Mouse (Mus musculus): ENCODE results near the gene Asap2. TPM values are rescaled to one million over a fixed set of nuclear protein-coding genes. Genes with fewer than 3 reads are reported as not detected.

Gene Asap2
- polyA plus RNA-seq, 1 experiment = 13.4 TPM

DNA sequence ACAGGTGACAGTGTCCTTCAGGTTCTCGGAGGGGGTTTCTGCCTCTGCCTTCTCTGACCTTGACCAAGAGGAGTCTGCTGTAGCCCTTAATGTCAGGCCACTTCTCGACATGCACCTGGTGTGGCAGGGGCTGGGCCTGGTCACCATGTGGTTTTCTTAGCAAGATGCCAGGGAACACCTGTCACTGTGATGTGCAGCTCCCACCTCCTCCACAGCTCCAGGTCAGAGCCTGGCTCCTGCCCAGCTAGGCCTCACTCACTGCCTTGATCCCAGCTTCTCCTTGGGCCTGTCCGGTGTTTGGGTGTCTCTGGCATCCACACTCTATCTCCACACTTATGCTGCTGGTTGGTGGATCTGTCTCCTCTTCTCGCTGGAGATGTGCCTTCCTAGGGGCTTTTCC lies 142.8 kb downstream of the Asap2 start:
- DNase-seq (ENCODE audit: low read depth) = no peak

DNA sequence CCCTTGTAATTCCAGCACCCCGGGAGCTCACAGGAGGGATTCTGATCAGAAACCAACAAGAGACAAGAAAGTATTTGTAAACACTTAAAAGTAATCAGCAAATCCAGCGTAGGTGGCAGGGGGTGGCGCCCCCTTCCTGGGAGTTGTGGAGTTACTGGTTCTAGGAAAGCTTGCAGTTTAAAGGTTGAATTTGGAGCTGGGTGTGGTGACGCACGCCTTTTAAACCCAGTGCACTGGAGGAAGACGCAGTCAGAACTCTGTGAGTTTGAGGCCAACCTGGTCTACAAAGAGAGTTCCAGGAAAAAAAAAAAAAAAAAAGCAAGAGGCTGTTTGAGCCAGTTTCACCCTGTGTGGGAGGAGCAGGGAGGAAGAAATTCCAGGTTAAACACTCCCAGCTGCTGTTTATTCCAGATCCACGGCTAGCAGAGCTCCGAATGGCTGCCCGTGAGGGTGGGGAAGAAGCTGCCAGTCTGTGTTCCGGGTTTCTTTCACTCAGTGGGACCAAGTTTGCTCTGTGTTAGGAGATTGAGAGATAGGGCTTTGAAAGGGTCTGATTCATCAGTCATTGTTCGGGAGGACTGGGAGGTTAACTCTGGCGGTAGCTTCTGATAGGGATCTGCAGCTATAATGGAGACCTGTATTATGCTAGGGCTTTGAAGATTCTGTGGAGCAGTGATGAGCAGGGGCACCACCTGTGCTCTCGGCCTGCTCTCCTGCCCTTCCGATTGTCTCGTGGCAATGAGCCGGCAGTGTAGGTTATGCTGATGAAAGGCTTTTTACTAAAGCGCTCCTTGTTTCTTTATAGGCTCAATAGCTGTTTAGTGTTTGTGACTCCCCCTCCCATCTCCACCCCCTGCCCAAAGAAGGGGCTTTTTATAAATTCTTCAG lies 144.0 kb downstream of the Asap2 start:
- DNase-seq (ENCODE audit: low read depth) = no peak

DNA sequence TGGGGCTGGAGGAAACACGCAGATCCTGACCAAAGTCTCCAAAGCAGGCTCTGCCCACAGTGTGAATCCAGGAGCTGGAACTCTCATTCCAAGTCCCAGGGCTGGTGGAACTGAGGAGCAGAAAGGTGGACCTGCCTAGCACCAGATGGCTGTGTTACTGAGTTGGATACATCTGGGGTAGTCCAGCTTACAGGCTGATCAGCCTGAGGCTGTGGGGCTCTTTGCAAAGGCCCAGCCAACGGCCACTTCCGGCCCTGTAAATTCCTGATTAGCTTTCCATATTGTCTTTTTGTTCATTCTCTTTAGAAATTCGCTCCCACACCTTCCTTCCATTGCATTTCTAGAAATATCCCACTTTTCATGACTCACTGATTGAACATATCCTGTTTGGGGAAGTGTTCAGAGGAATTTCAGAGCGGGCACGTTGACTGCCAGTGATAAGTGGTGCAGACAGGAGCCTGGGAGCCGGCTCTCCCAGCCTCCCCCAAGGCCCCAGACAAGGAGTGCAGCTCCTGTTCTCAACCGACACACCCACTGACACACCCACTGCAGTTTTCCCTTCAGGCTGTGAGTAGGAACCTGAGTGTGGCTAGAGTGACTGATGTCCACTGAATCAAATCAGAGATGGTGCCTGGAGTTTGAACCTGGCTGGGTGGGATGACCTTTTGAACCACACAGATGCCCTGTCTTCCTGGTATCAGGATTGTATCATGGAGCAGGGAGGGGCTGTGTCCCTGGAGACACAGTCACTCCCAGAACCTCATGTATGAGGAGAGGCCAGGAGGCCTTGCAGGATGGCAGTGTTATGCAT lies 145.6 kb downstream of the Asap2 start:
- no peak for DNase-seq (ENCODE audit: low read depth)

DNA sequence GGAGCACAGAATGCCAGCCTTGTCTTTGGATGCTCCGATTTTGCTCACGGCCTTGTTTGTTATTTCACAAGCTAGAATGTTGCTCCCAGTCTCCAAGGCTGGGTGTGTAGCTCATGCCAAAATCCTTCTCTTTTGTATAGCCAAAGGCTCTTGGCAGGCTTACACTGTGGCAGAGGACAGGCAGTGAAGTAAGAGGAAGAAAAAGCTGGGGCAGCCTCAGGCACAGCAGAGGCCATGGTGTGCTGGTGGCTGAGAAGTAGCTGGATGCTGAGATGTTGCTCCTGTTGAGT lies 146.1 kb downstream of the Asap2 start:
- no peak for DNase-seq (ENCODE audit: low read depth)

- no peak for DNase-seq (ENCODE audit: low read depth)
Observed at GRCm38 (mm10) chr12:21139560-21139959, 149.3 kb downstream of the Asap2 start.

DNA sequence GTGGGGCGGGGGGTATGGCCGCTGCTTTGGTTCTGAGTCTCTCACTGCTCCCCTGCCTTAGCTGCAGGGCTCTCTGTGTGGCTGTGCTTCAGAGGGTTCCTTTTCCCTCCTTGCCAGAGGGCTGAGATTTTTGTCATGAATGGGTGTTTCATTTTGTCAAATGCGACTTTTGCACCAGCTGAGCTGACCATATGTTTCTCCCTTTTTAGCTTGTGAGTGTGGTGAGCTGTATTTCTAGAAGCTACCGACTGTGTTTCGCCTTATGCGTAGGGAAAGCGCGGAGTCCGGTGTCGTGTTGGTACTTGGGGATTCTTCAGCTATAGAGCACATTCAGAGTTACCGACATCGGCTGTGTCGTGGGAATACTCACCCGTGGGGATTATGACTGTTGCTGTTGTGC lies 149.9 kb downstream of the Asap2 start:
- DNase-seq (ENCODE audit: low read depth) = no peak

DNA sequence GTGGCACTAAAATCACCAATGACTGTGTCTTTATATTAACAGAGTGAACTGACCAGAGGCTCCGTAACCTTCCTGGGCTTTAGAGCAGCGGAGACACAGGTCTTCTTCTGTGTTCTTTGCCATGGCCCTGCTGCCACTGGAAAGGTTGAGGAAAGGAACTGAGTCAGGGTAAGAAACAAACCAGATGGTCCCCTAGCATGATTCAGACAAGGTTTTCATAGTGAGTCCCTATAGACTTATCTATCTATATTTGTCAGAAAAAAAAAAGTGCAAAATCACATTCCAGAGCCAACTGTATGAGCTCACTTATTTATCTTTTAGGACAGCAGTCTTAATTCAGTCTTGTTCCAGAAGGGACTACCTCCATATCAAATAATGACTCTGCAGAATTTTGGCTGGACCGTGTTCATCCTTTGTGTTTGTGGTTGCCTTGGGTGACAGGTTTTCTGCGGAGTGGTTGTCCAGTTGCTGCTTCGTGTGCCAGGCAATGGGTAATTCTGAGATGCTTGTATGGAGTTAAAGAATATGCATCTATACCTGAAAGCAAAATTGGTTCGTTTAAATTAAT lies 150.6 kb downstream of the Asap2 start:
- no peak for DNase-seq (ENCODE audit: low read depth)

DNA sequence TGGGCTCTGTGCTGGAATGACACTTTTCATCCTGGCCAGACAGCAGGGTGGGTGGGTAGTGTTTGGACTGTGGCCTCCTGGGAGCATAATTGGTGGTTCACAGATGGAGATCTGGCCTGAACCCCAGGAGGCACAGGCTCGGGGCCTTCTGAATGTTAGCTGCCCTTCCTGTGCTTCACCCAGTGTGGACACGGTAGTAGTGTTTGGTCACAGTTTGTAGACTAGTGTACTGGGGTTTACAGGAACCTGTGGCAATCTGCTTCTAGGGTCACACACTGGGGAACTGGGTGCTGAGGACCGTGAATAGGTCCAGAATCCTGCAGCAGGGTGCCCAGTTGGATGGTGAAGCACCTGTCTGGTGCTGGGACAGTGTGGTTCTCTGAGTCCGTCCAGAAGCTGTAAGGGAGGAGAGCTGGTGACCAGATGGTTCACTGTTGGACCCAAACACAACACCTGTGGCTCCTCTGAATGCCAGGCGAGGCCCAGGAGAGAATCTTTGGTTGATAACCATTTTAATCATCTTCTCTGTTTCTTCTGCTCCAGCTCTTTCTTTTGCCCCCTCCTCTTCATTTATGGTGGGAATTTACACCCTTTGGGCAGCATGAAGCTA lies 151.5 kb downstream of the Asap2 start:
- DNase-seq (ENCODE audit: low read depth) = no peak

- no peak for DNase-seq (ENCODE audit: low read depth)
Observed at GRCm38 (mm10) chr12:21142489-21143254, 152.4 kb downstream of the Asap2 start.

GRCm38 (mm10) chr12:21144602-21145001 lies 154.3 kb downstream of the Asap2 start:
- no peak for DNase-seq (ENCODE audit: low read depth)

DNA sequence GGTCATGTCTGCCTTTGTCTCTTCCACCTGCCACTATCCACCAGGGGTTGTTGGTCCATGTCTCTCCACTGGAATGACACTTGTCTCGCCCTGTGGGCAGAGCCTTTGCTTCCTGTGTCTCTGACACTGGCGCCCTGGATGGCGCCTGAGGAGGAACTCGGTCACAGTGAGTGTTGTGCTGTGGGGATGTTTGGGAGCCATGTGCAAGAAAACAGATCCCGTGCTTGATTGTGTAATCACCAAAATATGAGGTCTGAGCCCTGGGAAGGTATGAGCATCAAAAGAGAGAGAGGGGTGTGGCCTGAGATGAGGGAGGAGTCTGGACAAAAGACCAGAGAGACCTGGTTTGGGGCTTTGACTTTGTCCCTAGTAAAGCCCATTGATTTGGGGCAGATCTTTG lies 154.8 kb downstream of the Asap2 start:
- no peak for DNase-seq (ENCODE audit: low read depth)

- no peak for DNase-seq (ENCODE audit: low read depth)
Observed at GRCm38 (mm10) chr12:21146826-21147225, 156.6 kb downstream of the Asap2 start.

DNA sequence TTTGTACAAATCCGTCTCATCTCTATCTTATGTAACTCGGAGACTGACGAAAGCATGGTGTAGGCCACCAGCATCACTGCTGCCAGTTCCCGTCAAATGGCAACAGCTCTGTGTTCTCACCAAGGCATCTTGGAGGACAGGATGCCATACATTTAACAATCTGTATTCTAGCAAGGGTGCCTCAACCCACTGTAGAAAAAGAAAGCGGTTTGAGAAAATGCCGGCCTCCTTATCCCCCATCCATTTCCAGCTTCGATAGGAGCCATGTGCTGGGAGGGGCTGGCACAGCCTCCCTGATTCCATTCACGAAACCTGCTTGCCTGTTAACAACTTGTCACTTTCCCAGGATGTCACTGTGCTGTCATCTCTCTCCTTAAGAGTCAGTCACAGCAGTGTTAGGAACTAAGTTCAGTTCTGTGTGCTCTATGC lies 163.0 kb downstream of the Asap2 start:
- DNase-seq (ENCODE audit: low read depth) = no peak

- no peak for DNase-seq (ENCODE audit: low read depth)
Observed at GRCm38 (mm10) chr12:21155062-21155461, 164.8 kb downstream of the Asap2 start.

GRCm38 (mm10) chr12:21159304-21159703 lies 169.0 kb downstream of the Asap2 start:
- DNase-seq (ENCODE audit: low read depth) = no peak

GRCm38 (mm10) chr12:21160327-21160828 lies 170.1 kb downstream of the Asap2 start:
- no peak for DNase-seq (ENCODE audit: low read depth)

DNA sequence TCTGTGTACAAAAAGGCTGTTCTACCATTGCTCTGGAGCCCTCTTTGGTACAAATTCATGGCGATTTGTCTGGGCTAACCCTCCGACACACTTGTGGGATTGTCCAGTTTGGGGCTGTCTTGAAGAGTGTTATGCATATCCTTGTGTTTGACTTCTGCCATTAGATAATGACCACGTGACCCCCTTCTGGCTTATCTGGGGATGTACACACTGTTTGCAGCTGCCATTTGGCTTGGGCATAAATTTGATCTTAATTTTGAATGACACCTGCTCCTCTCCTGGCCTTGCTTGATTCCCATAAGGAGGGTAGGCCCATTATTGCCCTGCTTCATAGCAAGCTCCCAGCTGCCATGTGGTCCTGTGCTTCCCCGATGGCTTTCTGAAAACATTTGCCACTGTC lies 171.6 kb downstream of the Asap2 start:
- no peak for DNase-seq (ENCODE audit: low read depth)

GRCm38 (mm10) chr12:21163706-21164105 lies 173.4 kb downstream of the Asap2 start:
- no peak for DNase-seq (ENCODE audit: low read depth)

DNA sequence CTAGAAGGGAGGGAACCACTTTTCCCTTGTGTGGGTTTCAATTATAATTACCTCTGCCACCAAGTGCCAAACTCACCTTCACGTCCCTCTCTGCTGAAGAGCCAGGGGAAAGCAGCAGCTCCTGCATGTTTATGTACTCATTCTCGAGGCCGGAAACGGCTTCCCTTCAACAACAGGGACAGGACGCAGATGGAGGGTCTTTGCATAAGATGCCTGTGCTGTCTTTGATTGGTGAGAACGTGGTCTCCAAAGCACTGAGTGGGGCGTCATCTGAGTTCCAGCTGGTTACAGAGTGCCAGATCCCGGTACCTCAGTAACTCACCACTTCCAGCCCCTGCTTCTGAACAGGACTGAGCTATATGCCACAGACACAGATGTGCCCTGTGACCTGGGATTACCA lies 174.0 kb downstream of the Asap2 start:
- no peak for DNase-seq (ENCODE audit: low read depth)

GRCm38 (mm10) chr12:21165157-21165556 lies 174.9 kb downstream of the Asap2 start:
- no peak for DNase-seq (ENCODE audit: low read depth)

DNA sequence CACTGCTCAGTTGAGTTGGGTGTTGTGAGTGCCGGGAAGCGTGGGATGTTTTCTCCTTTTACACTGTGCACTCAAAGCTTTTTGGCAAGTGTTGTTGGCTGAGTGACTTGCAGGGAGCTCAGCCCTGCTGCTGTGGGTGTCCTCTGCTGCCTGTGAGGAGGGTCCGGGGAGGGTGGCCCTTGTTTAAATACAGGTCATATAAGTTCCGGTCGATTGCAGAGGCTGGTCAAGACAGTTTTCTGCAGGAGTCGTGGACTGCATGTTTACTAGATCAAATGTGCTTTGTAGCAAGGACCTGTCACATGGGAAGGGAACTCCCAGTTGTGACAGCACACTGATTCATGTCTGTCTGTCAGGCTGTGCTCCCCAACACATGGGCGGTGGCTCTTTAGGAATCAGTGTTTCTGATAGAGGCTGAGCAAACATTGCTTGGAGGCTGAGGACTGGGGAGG lies 175.7 kb downstream of the Asap2 start:
- no peak for DNase-seq (ENCODE audit: low read depth)
